In the genomic region with DNA sequence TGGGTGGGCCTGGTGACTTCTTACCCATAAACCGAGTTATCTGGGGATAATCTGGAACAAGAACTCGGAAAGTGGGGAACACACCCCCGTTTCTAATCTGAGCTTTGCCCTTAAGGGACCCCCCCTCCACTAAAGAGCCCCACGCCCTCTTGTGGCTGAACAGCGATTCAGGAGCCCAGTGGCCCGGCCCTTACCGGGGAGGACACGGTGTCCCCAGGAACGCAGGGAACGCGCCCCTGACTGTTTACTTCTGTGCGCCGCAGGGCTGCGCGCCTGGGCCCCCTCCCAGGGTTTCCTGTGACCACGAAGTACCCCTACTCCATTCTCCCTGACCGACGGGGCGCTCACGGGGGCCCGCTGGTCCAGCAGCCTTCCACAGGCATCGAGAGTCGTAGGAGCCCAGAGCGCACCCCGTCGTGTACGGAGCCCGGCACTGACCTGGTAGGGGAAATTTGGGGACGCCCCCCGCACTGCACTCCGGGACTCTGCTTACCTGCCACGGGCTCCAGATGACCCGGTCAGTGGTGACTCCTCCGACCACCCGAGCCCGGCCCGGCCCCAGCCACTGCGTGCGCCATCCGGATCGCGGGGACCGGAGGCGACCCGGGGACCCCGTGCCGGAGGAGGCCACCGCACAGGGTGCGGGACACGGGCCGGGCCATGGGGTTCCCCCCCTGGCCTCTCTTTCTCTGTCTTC, we compare ENCODE assay signal across 8 mouse cellular contexts. TPM values are rescaled to one million over a fixed set of nuclear protein-coding genes. Genes with fewer than 3 reads are reported as not detected.
DNase-seq lines count a peak whose midpoint lies in the region; ATAC-seq lines count a peak whose summit lies in the region.

No protein-coding gene starts in this region.

- DNase-seq in adrenal gland, postnatal 25 days: peak; percentile 53
- peak; percentile 47 to 59 for DNase-seq in heart, postnatal 10 days
- peak; percentile 56 for DNase-seq in limb, embryonic 11.5 days (ENCODE audit: low spot score)
- no peak for DNase-seq in cerebellum, adult 11 months

- peaks cover 62% of the 10 kb centered on the region for H3K27me3 ChIP-seq in erythroblast, embryonic 14.5 days (ENCODE audit: control insufficient read depth)
- peaks cover 53% of the 10 kb centered on the region for H3K27me3 ChIP-seq in limb, embryonic 11.5 days (ENCODE audit: control insufficient read depth, insufficient read depth, low read length)
- H3K27me3 ChIP-seq in midbrain, embryonic 16.5 days (ENCODE audit: control insufficient read depth, insufficient read depth, low read depth, low read length): peaks cover 66% of the 10 kb centered on the region

- peak overlapping the region; percentile 58 for H3K9ac ChIP-seq in limb, embryonic 11.5 days (ENCODE audit: low read length)
- peak overlapping the region; percentile 61 for H3K9ac ChIP-seq in midbrain, embryonic 16.5 days (ENCODE audit: low read depth, low read length)

- H3K4me3 ChIP-seq in erythroblast, embryonic 14.5 days (replicated peaks): peak overlapping the region; percentile 57
- H3K4me3 ChIP-seq in limb, embryonic 11.5 days (ENCODE audit: low read depth, low read length): peak overlapping the region; percentile 50
- peak overlapping the region; percentile 47 for H3K4me3 ChIP-seq in midbrain, embryonic 16.5 days (ENCODE audit: low read depth, low read length)

- ATAC-seq in erythroblast, adult 5-6 weeks (replicated peaks; ENCODE audit: low FRiP score, poor library complexity, severe bottlenecking): no peak
- peak; percentile 14; the same call in 1 of the 2 replicates for ATAC-seq in limb, embryonic 11.5 days (ENCODE audit: insufficient number of reproducible peaks, low FRiP score, low TSS enrichment, low read depth)
- ATAC-seq in midbrain, embryonic 16.5 days: no peak
- ATAC-seq in activated CD4-positive, CD25-positive, alpha-beta regulatory T cell, adult 4 months: no peak

- no peaks in the 10 kb centered on the region for H3K36me3 ChIP-seq in erythroblast, embryonic 14.5 days (ENCODE audit: control insufficient read depth)
- H3K36me3 ChIP-seq in limb, embryonic 11.5 days (ENCODE audit: control insufficient read depth, insufficient read depth, low read length): no peaks in the 10 kb centered on the region
- no peaks in the 10 kb centered on the region for H3K36me3 ChIP-seq in midbrain, embryonic 16.5 days (ENCODE audit: control insufficient read depth, insufficient read depth, low read length)

- H3K9me3 ChIP-seq in erythroblast, embryonic 14.5 days (ENCODE audit: control insufficient read depth, low read length): peaks cover 5% of the 10 kb centered on the region
- no peaks in the 10 kb centered on the region for H3K9me3 ChIP-seq in limb, embryonic 11.5 days (ENCODE audit: control insufficient read depth, low read length)
- H3K9me3 ChIP-seq in midbrain, embryonic 16.5 days (replicated peaks; ENCODE audit: control insufficient read depth, low read length, poor library complexity, severe bottlenecking): no peaks in the 10 kb centered on the region

- H3K4me1 ChIP-seq in erythroblast, embryonic 14.5 days (ENCODE audit: control insufficient read depth): peaks cover 69% of the 10 kb centered on the region
- peaks cover 32% of the 10 kb centered on the region; the same call in 1 of the 2 replicates for H3K4me1 ChIP-seq in limb, embryonic 11.5 days (ENCODE audit: control insufficient read depth, insufficient read depth, low read length)
- peaks cover 14% of the 10 kb centered on the region for H3K4me1 ChIP-seq in midbrain, embryonic 16.5 days (ENCODE audit: control insufficient read depth, insufficient read depth, low read length)

- WGBS in limb, embryonic 11.5 days: 2% methylated on average over 51 of the region's 51 CpGs
- 2% methylated on average over 46 of the region's 51 CpGs for WGBS in midbrain, embryonic 16.5 days

- H3K4me2 ChIP-seq in limb, embryonic 11.5 days (ENCODE audit: low read depth, severe bottlenecking): peak overlapping the region; percentile 94
- H3K4me2 ChIP-seq in midbrain, embryonic 16.5 days (ENCODE audit: low read length): peak overlapping the region; percentile 86

- H3K27ac ChIP-seq in limb, embryonic 11.5 days (replicated peaks; ENCODE audit: low read depth, low read length): no peak overlapping the region
- no peak overlapping the region for H3K27ac ChIP-seq in midbrain, embryonic 16.5 days (ENCODE audit: low read length)

- intact Hi-C loops in heart, postnatal 10 days (cut with DNase I): loop anchor here (5.0 kb wide), 1 partner anchor 75 kb away; no protein-coding TSS in a partner anchor

RNA-seq across cellular contexts. Expression of a gene that starts 0.5 kb away (rescaled TPM):
- 1.4 and 2.2 TPM in 2 replicates for polyA plus RNA-seq in erythroblast, embryonic 14.5 days (2012)
- total RNA-seq in erythroblast, adult 5-6 weeks (2015; ENCODE audit: low replicate concordance): not detected in 2 replicates
- total RNA-seq in erythroblast, adult 5-6 weeks (2017; ENCODE audit: low replicate concordance): 0.51 TPM in 1 of 2 replicates, not detected in the other
- total RNA-seq in adrenal gland, postnatal 25 days (2021): 3.8 and 5.3 TPM in 2 replicates
- total RNA-seq in heart, postnatal 10 days (2021): 10 to 100 TPM; 19.0 to 21.0 TPM
- polyA plus RNA-seq in limb, embryonic 11.5 days (2014; fragmentation: Nextera tagmentation; extraction: Ambion mirVana): 19.0 and 19.9 TPM in 2 replicates
- 2.5 and 4.0 TPM in 2 replicates for polyA plus RNA-seq in midbrain, embryonic 16.5 days (2015; fragmentation: Nextera tagmentation; extraction: Ambion mirVana)
- polyA plus RNA-seq in activated CD4-positive, CD25-positive, alpha-beta regulatory T cell, adult 4 months (2017; shearing (Covaris generic)): not detected

RNA-seq across cellular contexts. Expression of a gene that starts 7.7 kb away (rescaled TPM):
- polyA plus RNA-seq in erythroblast, embryonic 14.5 days (2012): 2.7 and 3.2 TPM in 2 replicates
- total RNA-seq in erythroblast, adult 5-6 weeks (2015; ENCODE audit: low replicate concordance): 0.84 and 5.6 TPM in 2 replicates
- total RNA-seq in erythroblast, adult 5-6 weeks (2017; ENCODE audit: low replicate concordance): 5.4 and 5.9 TPM in 2 replicates
- total RNA-seq in adrenal gland, postnatal 25 days (2021): 41.9 and 47.4 TPM in 2 replicates
- 10 to 100 TPM; 21.0 to 23.0 TPM for total RNA-seq in heart, postnatal 10 days (2021)
- 37.3 and 38.2 TPM in 2 replicates for polyA plus RNA-seq in limb, embryonic 11.5 days (2014; fragmentation: Nextera tagmentation; extraction: Ambion mirVana)
- 96.8 and 106 TPM in 2 replicates for polyA plus RNA-seq in midbrain, embryonic 16.5 days (2015; fragmentation: Nextera tagmentation; extraction: Ambion mirVana)
- polyA plus RNA-seq in activated CD4-positive, CD25-positive, alpha-beta regulatory T cell, adult 4 months (2017; shearing (Covaris generic)): 10 to 100 TPM; 24.3 to 32.7 TPM

RNA-seq across cellular contexts. Expression of a gene that starts 13.2 kb away (rescaled TPM):
- polyA plus RNA-seq in erythroblast, embryonic 14.5 days (2012): 0.66 and 0.78 TPM in 2 replicates
- not detected in 2 replicates for total RNA-seq in erythroblast, adult 5-6 weeks (2015; ENCODE audit: low replicate concordance)
- total RNA-seq in erythroblast, adult 5-6 weeks (2017; ENCODE audit: low replicate concordance): not detected in 2 replicates
- total RNA-seq in adrenal gland, postnatal 25 days (2021): 0.79 and 1.5 TPM in 2 replicates
- total RNA-seq in heart, postnatal 10 days (2021): under 1 TPM; 0.27 to 0.43 TPM
- polyA plus RNA-seq in limb, embryonic 11.5 days (2014; fragmentation: Nextera tagmentation; extraction: Ambion mirVana): 1.2 TPM in 2 replicates
- polyA plus RNA-seq in midbrain, embryonic 16.5 days (2015; fragmentation: Nextera tagmentation; extraction: Ambion mirVana): 0.97 and 1.1 TPM in 2 replicates
- under 1 TPM; 0.33 to 0.74 TPM for polyA plus RNA-seq in activated CD4-positive, CD25-positive, alpha-beta regulatory T cell, adult 4 months (2017; shearing (Covaris generic))

RNA-seq across cellular contexts. Expression of a gene that starts 39.0 kb away (rescaled TPM):
- polyA plus RNA-seq in erythroblast, embryonic 14.5 days (2012): 0.22 and 0.55 TPM in 2 replicates
- total RNA-seq in erythroblast, adult 5-6 weeks (2015; ENCODE audit: low replicate concordance): 0.38 and 1.0 TPM in 2 replicates
- total RNA-seq in erythroblast, adult 5-6 weeks (2017; ENCODE audit: low replicate concordance): 1.4 and 8.3 TPM in 2 replicates
- total RNA-seq in adrenal gland, postnatal 25 days (2021): 27.1 and 29.1 TPM in 2 replicates
- 1 to 10 TPM; 5.4 to 9.8 TPM for total RNA-seq in heart, postnatal 10 days (2021)
- polyA plus RNA-seq in limb, embryonic 11.5 days (2014; fragmentation: Nextera tagmentation; extraction: Ambion mirVana): 19.7 and 21.1 TPM in 2 replicates
- 15.6 and 16.1 TPM in 2 replicates for polyA plus RNA-seq in midbrain, embryonic 16.5 days (2015; fragmentation: Nextera tagmentation; extraction: Ambion mirVana)
- 1 to 10 TPM; 6.0 TPM for polyA plus RNA-seq in activated CD4-positive, CD25-positive, alpha-beta regulatory T cell, adult 4 months (2017; shearing (Covaris generic))

RNA-seq across cellular contexts. Expression of a gene that starts 39.3 kb away (rescaled TPM):
- polyA plus RNA-seq in erythroblast, embryonic 14.5 days (2012): 70.5 and 83.1 TPM in 2 replicates
- total RNA-seq in erythroblast, adult 5-6 weeks (2015; ENCODE audit: low replicate concordance): 17.7 and 29.7 TPM in 2 replicates
- total RNA-seq in erythroblast, adult 5-6 weeks (2017; ENCODE audit: low replicate concordance): 21.3 and 29.1 TPM in 2 replicates
- total RNA-seq in adrenal gland, postnatal 25 days (2021): 248 and 277 TPM in 2 replicates
- total RNA-seq in heart, postnatal 10 days (2021): 100 to 1,000 TPM; 794 to 859 TPM
- polyA plus RNA-seq in limb, embryonic 11.5 days (2014; fragmentation: Nextera tagmentation; extraction: Ambion mirVana): 413 and 428 TPM in 2 replicates
- 492 and 497 TPM in 2 replicates for polyA plus RNA-seq in midbrain, embryonic 16.5 days (2015; fragmentation: Nextera tagmentation; extraction: Ambion mirVana)
- 100 to 1,000 TPM; 272 to 279 TPM for polyA plus RNA-seq in activated CD4-positive, CD25-positive, alpha-beta regulatory T cell, adult 4 months (2017; shearing (Covaris generic))
